Mouse (Mus musculus) natural killer cell, adult 2 months (primary cell): ENCODE measurements around the gene Arrb1.
"Not testable (repeated sequence)": the region's sequence is repeated elsewhere in the genome, so short reads cannot be mapped to it uniquely, and the experiment has no call there.

ENCODE experiments used
- DNase-seq, 2 experiments: peaks; one replicate each; pipeline ENCODE4 v3.0.0; 2022; ENCODE audit warnings: low spot score in 2 of 2

Arrb1 gene

DNA sequence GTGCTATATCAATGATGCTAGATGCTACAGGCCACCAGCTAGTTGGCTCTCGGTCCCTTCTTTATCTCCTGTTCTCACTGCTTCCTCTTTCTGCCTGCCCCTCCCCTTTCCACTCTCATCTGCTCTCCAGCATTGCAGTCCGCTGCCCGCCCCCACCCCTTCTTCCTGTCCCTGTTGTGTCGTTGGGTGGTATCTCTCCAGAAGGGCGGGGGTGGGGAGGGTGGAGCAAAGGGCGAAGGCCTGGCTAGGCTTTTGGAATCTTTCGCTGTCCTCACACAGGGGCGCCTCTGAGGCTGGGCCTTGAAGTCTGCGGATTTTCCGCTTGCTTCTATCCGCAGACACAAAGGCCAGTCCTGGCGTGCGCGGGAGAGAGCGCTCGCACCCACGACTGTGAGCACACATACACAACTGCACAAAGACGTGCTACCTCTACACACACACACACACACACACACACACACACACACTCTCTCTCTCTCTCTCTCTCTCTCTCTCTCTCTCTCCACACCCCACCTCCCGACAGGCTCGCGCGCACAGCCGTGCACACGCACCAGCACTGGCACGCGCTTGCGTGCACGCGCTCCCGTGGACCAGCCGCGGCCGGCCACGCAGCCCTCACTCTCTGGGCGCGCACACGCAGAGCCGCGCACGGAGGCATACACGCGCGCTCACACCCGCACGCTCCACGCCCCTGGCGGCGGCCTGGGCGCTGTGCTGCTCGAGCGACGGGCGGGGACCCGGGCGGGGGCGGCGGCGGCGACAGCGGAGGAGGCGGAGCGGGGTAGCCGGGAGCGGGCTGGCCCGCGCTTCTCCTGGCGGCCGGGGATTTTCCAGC, at the start of gene Arrb1:
Gene Arrb1, plus strand, starts transcription at position 566 of the 835 bp plus-strand sequence.
- peak; percentile 75 to 76 for DNase-seq

DNA sequence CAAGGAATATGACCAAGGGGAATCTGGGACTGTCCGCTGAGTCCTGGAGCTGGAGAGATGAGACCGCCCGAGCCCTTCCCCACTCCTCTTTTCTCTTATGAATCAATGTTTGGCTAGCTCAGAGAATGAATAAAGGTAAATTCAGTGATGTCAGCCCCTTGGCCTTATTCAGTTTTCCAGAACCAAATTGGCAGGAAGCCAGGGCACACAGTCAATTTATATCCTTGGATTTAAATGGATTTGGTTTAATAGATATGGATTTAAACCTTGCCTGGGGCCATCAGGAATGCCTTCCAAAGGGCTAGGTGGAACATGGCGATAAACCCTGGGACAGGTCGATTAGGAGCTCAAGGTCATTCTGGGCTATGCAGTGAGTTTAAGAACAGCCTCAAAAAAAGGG, 45.6 kb upstream of the Arrb1 start:
- no peak for DNase-seq

DNA sequence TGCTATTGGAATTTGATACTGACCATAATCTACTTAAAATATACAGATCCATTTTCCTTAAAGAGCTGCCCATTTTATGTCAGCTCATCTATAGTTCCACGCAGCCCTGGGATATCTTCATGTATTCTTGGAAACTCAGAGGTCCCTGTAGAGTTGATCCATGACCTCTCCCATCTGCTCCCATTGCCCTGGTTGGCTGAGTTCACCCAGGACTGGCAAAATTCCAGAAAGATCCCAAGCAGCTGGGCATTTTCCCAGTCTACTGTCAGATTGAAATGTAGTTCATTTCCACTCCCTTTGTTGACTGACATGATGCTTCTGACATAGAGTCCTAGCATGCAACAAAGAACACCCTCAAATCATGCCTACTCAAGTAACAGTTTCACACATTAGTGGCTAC, 36.1 kb upstream of the Arrb1 start:
- no peak for DNase-seq

DNA sequence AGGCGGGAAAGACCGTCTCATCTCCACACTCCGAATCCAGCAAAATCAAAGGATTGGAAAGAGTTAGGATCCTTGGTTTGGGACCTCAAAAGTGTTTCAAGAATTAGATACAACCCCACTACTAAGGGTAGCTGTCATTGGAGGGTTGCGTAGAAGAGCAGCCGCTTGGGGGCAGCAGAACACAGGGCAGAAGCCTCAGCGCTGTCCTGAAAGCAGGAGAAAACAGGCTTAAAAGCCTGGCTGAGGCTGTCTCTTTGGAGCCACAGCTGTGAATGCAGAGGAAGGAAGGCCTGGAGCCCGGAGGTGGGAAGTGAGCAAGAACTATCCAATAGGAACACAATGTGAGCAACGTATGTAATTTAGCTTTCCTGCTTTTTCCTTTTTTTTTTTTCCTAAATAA, 35.1 kb upstream of the Arrb1 start:
- peak; percentile 54 to 66 for DNase-seq

DNA sequence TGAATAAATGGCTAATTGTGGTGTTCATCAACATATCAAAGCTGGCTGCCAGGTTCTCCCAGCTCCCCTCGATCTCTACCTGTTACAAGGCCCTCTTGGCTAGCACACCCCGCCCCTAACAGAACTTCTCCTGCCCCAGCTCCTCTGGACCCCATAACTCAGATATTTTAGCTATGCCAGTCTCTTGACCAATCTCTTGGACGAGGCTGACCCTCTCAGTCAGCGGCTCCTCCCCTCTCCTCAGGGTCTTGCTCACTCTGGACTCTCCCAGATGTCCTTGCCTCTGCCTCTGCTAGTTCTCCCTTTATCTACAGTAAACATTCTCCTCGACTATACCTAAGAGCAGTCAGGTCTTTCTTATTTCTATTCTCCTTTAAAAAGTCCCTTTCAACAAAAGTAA, 34.6 kb upstream of the Arrb1 start:
- no peak for DNase-seq

DNA sequence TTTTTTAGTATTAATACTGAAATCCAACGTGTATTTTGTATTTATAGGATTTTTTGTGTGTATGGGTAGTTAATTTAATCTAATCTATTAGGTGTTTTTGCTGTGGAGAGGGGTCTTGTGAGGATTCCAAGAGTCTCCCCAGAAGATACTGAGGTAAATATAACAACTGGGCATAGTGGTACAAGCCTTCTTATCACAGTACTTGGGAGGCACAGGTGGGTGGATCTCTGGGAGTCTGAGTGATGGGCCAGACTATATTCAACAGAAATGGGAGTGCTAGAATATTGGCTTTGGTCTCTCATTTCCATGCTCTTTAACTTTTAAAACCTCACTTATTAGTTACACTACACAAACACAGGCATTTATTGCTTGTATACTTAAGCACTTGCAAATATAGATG, 34.1 kb upstream of the Arrb1 start:
- no peak for DNase-seq

DNA sequence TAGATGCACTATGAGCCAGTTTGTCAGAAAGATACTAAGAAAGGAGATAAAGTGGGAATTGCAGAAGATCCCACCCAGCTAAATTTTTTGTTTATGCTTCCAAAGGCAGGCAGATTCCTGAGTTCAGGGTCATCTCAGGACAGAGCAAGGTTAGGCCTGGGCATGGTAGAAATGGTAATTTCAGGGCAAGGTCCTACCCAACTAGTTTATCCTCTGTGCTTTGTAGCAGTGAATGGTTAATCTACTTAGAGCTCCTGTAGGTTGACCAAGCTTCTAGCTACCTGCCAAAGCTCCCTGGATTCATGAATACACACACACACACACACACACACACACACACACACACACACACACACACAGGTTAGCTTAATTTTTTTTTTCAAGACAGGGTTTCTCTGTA, 30.7 kb upstream of the Arrb1 start:
- DNase-seq: no peak

DNA sequence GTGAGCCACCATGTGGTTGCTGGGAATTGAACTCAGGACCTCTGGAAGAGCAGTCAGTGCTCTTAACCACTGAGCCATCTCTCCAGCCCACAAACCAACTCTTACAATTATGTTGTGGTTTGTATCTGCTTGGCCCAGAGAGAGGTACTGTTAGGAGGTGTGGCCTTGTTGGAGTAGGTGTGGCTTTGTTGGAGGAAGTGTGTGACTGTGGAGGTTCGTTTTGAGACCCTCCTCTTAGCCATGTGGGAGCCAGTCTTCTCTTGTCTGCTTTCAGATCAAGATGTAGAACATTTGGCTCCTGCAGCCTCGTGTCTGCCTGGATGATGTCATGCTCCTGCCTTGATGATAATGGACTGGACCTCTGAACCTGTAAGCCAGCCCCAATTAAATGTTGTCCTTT, 27.1 kb upstream of the Arrb1 start:
- DNase-seq: not testable (repeated sequence)

DNA sequence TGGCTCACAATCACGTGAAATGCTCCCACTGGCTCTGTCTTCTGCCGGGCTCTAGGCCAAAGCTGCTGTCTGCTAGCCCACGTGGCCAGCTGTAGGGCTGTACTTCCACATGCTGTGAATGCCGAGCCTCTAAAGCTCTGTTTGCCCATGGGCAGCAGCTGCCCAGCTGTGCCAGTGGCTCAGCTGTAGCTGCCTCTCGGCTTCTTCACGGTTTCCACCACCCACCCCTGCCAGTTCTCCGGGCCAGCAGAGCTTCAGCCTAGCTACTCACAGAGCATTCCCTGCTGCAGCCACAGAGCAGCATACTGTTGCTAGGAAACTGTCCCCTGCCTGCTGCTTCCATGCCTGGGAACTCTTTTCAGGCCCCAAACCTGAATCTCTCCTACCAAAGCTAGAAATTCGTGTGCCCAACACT, 25.2 kb upstream of the Arrb1 start:
- no peak for DNase-seq

DNA sequence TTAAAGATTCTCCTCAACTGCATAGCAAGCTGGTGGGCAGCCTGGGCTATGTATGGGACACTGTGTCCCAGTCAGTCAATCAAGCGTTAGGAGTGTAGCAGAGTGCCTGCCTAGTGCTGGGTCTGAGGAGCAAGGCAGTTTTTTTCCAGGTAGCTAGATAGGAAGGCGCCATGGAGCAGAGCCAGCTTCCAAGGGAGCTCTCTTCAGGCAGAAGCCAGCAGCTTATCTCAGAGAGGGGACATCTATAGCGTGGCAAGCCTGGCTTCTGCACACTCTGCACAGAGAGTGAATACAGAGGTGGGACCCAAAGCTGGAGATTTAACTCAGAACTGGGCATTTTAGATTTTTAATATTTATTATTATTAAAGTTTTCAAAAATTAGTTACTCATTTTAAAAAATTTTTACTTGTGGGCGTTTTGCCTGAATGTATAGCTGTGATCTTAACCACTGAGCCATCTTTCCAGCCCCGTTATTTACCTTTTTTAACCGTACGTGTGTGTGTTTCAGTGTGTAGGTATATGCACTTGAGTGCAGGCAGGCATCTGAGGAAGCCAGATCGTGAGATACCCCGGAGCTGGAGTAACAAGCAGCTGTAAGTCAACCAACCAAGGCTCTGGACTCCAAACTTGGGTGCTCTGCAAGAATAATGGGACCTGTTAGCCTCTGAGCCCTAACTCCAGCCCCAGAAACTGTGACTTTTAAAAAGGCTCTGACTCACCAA, 19.0 kb upstream of the Arrb1 start:
- DNase-seq: no peak

DNA sequence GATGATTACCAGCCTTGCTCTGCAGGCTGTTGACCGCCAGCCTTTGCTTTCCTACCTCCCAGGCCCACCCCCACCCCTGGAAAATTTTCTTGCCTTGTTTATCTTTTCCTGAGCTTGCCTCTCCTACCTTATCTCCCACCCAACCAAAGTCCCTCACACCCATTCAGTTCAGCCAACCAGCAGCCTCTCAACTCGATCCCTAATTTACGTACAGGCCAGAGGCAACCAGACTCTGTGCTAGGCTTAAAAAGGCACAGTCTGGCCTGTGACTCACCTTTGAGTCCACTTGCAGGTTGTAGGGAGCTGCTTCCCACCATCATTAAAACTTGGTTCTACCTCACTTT, 18.5 kb upstream of the Arrb1 start:
- DNase-seq: no peak

DNA sequence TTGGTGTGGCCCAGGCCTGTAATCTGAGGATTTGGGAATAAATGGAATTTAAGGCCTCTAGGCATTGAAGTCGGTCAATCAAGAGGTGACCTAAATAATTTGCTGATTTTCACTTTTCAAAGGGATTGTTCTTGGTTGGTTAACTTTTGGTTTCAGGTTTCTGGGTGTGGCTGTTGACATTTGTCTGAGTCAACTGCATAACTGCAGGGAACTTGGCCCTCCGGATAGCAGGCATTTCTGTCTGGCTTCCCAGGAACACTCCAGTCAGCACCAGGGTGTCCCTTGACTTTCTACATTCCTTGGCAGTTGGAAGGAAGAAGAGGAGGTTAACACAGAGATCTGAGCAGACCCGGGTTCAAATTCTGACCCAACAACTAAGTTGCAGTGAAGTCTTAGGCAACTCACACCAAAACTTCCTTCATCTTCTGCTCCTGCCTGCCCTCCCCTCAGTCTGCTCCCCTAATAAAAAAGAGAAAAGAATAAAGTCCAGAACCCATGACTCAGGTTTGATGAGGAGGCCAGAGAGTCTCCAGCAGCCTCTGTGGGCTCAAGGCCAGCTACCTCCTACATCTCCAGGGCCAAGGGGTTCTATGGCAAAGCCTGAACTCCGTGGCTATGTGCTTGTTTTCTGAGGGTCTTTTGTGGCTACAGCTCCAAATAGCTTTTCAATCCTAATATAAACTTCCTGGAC, 16.2 kb upstream of the Arrb1 start:
- no peak for DNase-seq

DNA sequence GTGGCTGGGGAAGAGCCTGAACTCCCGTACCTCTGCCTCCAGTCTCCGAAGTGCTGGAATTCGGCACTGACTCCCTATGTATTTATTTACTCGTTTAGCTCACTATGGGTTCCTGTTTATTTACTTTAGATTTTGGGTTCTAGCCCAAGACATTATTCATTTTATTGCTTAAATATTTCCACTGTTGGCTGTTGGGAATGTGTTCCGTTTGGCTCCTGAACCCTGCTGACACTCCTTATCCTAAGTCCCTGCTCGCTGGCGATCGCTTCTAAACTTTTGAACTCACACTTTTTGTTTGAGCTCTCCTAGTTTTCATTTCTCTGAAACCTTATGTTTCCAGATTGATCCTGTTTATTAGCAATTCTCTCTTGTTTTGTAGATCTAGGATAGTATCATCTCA, 12.1 kb upstream of the Arrb1 start:
- no peak for DNase-seq

DNA sequence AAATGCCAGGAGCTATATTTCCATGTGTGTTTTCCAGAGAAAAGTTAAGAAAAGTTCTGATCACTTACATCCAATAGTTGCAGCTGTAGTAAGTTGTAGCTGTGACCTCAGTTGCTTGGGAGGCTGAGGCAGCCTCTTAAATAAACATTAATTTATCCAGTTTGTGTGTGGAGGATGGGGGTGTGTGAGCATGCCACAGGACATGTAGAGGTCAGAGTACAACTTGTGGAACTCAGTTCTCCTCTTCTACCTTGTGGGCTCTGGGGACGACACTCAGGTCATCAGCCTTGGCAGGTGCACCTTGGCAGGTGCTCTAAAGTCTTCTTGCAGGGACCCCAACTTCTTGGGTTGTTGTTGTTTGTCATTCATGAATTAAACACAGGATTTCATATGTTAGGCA, 11.4 kb upstream of the Arrb1 start:
- no peak for DNase-seq

DNA sequence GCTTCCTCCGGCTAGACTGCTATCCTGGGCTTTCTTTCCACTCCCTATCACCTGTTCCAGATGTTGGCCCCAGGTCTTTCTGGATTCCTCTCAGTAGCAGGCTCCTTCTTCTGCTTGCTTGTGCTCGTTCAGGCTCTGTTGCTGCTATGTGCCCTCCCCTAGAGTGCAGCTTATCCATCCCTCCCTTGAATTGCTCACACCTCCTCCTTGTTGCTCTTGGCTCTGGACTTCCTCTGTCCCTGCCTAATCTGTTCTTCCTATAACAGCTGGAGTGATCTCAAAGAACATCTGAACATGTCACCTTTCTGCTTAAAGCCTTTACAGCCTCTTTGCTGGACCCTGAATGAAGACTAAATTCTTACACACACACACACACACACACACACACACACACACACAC, 6.7 kb upstream of the Arrb1 start:
- no peak for DNase-seq

DNA sequence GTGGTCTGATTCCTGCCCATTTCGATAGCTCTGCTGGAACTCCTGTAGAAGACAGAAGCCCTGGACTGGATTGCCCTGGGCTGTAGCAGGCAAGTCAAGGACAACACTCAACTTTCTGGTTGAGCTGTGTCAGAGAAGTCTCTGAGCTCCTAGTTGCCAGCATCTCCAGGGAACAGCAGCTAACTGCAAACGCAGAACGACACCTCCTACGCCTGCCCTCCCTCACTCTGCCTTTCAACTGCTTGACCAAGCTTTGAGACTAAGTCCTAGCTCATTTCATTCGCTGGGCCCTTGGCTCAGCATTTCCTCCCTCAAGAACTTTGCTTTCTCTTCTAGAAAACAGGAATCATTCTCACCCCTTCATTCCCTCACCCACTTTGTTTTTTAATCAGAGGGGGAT, 5.9 kb upstream of the Arrb1 start:
- DNase-seq: no peak

DNA sequence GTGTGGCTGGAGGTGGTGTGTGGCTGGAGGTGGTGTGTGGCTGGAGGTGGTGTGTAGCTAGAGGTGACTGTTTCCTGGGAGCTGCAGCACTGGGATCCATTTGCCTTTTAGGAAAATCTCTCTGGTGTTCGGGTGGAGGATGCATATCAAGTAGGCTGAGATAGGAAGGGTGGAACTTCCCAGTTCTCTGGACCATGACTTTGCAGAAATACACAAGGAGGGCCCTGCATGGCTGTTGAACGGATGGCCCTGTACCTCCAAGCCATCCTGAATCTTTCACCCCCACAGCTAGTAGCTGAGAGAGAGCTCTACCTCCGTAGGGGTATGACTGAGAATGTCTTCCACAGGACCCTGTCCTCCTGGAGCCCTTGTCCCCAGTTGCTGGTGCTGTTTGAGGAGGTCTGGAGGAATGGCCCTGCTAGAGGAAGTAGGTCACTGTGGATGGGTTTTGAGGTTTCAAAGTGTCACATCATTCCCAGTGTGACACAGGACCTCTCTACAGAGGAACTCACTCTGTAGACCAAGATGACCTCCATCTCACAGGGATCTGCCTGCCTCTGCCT, 3.8 kb upstream of the Arrb1 start:
- no peak for DNase-seq

DNA sequence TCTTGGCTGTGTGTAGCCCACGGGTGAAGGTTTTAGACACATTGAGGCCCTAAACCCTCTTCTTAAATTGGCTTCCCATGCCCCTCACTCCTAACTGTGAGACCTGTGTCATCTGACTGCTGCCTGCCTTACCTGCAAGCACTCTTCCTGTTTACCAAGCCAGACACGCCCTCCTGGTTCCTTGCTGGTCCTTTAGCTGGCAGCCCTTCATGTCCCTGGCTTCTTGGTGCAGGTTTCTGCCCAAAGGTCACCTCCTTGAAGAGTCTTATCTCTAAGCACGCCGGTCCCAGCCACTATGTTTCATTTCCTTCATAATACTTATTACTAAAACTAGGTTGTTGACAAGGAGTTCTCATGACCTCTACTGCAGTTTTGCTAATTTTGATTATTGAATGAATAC, 2.7 kb upstream of the Arrb1 start:
- DNase-seq: no peak

DNA sequence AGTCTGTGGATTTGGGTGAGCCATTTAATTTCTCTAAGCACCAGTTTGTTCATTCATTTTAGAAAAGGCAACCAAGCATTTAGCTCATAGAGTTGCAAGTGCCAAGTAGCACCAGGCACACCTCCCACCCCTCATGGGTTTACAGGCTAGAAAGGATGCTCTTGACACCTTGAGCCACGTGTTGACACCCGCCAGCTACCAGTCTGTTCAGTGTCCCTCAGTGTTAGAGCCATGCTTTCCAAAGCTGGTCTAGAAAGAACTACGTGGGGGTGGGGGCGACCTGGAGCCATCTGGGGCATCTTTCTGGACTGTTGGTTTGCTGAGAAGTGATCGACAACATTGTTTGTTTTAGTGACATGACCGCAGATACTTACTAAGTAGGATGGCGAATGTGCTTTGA, 1.7 kb upstream of the Arrb1 start:
- peak; percentile 28 to 42 for DNase-seq

DNA sequence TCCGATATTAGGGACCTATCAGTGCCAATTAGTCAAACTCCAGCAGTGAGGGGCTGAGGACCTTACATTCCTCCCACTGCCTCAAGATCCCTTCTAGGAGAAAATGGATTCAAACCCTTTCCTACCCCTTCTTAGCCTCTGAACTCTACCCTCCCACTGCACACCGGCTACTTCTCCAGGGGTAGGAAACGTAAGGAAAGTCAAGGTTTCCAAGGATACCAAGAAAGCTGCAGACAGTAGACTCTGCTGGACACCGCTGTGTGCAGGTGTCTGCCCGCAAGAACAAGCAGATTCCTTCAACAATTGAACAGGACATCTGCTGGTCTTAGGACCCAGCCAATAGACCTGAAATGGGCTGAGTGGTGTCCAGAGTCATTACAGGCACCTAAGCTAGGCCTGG, 765 bp upstream of the Arrb1 start:
- DNase-seq: no peak

DNA sequence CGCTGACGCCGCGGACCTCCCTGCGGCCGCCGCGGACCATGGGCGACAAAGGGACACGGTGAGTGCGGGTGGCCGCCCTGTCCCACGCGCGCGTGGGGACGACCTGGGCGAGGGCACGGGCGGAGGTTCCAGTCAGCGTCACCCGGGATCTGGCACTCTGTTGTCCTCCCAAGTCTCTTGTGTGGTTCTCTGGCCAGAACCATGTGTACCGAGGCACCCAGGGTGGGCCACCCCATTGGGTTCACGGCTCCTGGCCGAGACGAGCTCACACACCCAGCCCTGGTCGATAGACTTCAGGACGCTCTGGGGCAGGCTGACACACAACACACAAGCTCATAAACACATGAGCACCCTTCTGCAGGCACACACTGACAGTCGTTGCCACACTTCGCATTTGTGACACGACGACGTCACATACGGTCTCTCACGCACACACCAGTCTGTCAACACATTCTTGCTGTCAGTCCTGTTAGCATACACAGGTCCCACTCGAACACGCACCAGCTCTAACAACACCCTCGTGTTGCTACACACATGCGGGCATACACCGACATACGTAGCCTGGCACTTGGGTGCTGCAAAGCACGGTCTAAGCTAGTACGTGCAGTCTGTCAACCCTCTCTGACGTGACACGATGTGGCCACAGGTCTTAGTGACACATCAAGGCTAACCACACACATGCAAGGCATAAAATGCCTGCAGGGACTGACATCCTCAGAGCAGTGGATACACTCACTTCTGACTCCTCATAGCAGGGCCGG, 655 bp downstream of the Arrb1 start:
- DNase-seq: peak; percentile 84 to 91
